Mouse (Mus musculus): ENCODE data around the gene Frmd6.

The Frmd6 gene

DNA sequence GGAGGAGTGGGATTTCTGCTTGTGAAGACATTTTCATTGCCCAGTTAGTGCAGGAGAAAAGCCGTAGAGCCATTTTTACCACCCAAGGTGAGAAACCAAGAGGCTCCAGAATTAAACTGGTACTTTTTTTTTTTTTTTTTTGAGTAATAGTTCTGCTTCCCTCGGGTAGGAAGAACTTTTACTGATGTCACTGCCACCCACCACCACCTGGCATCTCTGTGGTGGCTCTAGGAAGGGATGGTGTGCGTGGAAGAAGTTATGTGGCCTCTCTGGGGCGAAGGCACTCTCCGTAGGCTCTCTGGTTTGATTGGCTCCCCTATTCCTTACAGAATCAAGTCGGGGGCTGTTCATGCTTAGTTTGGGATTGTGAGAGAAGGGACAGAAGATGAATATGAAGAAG is 17.3 kb upstream of the Frmd6 start:
- no peak for DNase-seq (ENCODE audit: low read depth, low spot score)

- DNase-seq (ENCODE audit: low read depth, low spot score): no peak
Measured at GRCm38 (mm10) chr12:70809957-70810356, 15.4 kb upstream of the Frmd6 start.

DNA sequence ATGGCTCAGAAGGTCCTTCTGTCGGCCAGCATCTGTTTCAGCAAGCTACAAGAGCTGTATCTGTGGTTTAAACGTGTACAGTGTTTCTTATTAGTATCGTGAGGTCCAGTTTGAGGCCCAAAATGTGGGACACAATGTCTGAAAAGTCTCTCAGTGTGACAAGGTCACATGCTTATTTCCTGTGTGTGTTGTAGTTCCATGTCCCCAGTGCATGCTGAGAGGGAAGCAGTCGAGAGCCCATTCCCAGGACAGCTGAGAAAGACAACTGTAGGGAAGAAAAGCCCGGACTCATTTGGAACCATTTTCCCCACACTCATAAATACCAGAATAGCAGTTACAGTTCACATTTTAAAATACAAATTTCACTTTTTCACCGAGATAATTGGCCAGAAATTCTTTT is 13.5 kb upstream of the Frmd6 start:
- DNase-seq (ENCODE audit: low read depth, low spot score): no peak

- no peak for DNase-seq (ENCODE audit: low read depth, low spot score)
Measured at GRCm38 (mm10) chr12:70812176-70812575, 13.1 kb upstream of the Frmd6 start.

DNA sequence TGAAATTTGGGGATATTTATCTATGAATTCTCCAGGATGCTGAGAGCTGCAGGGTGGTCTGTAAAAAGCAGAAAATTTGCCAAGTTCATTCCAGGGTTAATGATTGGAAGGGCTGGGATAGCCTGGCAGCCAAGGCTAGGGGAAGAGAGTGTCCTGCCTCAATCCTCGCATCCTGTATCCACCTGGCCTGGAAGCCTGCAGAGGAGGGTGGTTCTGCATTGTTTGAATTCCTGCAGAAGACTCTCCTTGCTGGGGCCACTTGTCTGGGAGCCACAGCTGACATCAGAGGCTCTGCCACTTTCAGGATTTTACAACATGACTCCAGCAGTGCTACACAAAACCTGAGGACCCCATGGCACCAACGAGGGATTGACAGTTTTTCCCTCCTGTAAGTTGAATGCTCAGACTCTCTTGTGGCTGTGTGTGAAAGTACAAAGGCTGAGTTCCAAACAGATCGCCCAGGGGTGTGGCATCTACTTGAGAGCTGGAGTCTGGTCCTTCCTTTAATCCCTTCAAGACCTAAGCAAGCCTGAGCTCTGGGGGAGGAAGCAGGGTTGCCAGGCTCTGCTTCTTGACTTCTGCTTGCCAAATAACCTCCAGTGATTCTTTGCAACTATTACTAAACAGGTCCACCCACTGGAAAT is 12.4 kb upstream of the Frmd6 start:
- DNase-seq (ENCODE audit: low read depth, low spot score): no peak

GRCm38 (mm10) chr12:70816731-70817130 is 8.6 kb upstream of the Frmd6 start:
- no peak for DNase-seq (ENCODE audit: low read depth, low spot score)

DNA sequence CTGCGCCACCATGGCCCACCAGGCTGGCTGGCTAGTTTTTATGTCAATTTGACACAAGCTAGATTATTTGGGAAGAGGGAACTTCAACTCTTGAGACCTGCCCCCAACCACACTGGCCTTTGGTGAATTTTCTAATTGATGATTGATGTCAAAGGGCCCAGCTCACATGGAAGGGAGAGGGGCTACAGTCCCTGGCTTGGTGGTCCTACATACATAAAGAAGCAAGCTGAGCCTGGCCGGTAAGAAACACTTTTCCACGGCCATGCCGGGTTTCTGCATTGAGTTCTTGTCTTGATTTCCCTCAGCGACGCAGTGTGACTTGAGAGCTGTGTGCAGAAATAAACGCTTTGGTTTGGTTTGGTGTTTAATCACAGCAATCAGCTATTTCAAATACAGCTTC is 1.3 kb upstream of the Frmd6 start:
- no peak for DNase-seq (ENCODE audit: low read depth, low spot score)

DNA sequence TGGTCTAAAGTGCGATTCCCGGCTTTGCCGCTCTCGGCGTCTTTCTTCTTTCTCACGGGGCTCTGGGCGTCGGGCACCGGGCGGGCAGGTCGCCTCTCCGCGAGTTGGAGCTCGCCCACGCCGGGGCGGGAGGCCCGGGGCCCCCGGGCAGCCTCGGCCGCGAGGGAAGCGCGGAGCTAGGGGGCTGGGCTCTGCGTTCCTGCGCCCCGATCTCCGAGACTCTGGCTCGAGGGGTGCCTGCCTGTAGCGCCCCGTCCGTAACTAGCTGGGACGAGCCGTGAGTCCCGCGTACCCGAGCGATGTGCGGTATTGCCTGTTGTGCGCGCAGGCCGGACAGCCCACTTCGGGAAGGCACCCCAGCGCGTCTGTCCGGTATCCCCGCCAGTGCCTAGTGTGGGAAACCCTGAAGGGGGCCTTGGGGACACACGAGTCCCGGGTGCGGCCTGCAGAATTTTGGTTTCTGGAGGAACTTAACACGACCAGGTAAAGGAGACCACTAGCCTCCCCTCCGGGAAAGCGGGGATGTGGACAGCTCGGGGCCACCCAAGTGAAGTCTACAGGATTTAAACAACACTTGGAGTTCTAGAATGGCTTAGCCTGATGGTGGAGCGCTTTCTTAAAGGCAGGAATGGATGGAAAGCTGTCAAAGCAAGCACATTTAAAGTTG is 470 bp downstream of the Frmd6 start:
- DNase-seq (ENCODE audit: low read depth, low spot score): no peak

- DNase-seq (ENCODE audit: low read depth, low spot score): no peak
Measured at GRCm38 (mm10) chr12:70826318-70827072, 1.2 kb downstream of the Frmd6 start.

DNA sequence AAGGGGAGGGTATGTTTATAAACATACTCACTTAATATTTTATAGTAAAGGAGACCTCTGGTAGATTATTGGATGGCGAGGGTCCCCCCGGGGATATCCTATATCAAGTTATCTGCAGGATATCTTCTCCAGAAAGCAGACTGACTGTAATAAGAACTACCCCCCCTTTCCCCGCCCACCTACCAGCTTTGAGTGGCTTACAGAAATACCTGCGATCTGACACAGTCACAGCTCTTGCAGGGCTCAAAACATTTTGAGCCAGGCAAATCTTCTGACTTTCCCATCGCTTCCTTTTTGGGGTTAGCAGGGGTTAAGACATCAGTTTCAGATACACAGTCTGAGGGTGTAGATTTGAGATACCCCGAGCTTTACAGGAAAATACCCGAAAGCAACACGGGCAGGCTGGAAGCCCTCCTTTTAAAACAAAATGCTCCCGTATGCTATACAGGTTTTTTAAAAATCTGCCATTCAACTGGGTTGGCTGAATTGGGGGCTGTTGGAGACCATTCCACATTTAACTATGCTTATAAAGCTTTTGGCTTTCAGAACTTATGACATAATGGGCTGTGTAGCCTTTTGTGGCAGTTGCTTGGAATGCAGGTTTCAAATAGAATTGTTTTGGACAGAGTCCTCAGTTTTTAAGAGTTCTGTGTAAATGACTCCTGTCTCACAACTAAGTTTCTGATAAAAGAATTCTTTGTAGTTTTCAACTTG is 2.0 kb downstream of the Frmd6 start:
- no peak for DNase-seq (ENCODE audit: low read depth, low spot score)

GRCm38 (mm10) chr12:70827901-70828271 is 2.6 kb downstream of the Frmd6 start:
- no peak for DNase-seq (ENCODE audit: low read depth, low spot score)

DNA sequence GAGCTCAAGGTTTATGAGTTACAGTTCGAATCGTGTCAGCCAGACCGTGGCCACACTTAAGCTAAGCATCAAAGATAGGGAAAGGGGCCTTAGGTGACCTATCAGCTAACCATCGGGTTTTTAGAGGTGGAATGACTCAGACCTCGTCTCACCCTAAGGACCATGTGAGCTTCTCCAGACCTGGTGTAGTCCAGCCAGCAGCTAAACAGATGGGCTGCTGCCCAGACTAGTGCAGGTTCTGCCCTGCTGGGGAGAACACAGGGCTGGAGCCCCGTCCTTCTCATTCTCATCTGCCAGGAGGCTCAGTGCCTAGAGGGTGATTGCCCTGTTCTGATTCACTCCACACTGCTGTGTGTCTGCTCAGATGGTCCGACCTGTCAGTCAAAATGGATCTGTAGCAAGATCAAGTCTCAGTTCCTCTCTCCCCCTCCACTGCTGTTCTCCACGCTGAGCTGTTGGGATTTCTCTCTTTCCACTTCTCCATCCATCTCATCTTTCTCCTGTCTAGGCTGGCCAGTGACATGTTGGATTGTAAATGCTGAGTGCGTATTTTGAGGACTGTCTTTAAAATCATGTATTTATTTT is 5.8 kb downstream of the Frmd6 start:
- no peak for DNase-seq (ENCODE audit: low read depth, low spot score)

GRCm38 (mm10) chr12:70832216-70832998 is 7.1 kb downstream of the Frmd6 start:
- no peak for DNase-seq (ENCODE audit: low read depth, low spot score)

GRCm38 (mm10) chr12:70833050-70833449 is 7.7 kb downstream of the Frmd6 start:
- no peak for DNase-seq (ENCODE audit: low read depth, low spot score)

- no peak for DNase-seq (ENCODE audit: low read depth, low spot score)
Measured at GRCm38 (mm10) chr12:70834043-70834442, 8.7 kb downstream of the Frmd6 start.

DNA sequence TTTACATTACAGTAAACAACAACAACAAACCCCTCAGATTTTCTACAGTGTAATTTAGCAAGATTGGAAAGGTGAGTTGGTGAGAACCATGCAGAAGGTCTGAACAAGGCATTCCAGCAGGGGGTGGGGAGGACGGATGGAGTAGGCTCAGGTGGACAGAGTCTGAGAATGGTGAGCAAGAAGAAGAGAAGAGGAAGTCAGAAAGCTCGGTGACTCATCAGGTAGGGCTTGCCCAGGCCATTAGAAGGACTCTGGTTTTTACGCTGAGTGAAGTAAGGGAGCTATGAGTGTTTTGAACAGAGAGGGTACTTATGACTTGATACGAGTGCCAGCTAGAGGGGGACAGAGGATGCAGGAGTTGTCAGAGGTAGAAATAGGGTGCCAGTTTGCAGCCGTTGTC is 9.7 kb downstream of the Frmd6 start:
- DNase-seq (ENCODE audit: low read depth, low spot score): no peak

- no peak for DNase-seq (ENCODE audit: low read depth, low spot score)
Measured at GRCm38 (mm10) chr12:70837792-70838321, 12.5 kb downstream of the Frmd6 start.

DNA sequence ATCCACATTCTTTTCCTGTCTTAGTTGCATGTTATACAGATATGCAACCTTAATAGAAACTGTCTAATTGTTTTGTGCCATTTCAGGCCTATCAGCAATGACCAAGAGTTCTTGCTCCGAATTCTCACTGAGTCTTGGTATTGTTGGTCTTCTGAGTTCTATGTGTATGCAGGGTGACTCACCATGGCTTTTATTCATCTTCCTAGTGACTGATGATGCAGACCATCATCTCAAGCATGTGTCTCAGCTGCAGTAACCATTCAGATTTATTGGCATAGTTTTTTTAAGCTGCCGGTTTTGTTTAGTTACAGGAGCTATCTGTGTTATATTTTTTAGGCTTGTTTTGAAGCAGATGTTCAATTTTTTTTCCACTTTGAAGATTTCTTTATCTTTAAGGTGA is 20.1 kb downstream of the Frmd6 start:
- DNase-seq (ENCODE audit: low read depth, low spot score): no peak

- DNase-seq (ENCODE audit: low read depth, low spot score): no peak
Measured at GRCm38 (mm10) chr12:70849024-70849423, 23.7 kb downstream of the Frmd6 start.

- DNase-seq (ENCODE audit: low read depth, low spot score): no peak
Measured at GRCm38 (mm10) chr12:70849517-70850291, 24.4 kb downstream of the Frmd6 start.

All from brain, embryonic 18.5 days (tissue).